Mouse (Mus musculus): ENCODE results near the gene Prss44.
"Not testable (repeated sequence)": the region's sequence is repeated elsewhere in the genome, so short reads cannot be mapped to it uniquely, and the experiment has no call there.

DNA sequence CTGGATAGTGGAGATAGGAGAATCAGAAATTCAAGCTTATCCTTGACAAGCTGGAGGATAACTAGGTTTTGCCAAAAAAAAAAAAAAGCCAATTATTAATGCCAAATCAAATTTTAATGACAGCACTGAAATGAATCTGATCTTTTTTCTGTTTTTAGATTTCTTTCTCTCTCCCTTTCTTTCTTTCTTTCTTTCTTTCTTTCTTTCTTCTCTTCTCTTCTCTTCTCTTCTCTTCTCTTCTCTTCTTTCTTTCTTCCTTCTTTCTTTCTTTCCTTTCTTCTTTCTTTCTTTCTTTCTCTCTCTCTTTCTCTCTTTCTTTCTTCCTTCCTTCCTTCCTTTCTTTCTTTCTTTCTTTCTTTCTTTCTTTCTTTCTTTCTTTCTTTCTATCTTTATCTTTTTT is 6.8 kb downstream of the Prss44 start:
- not testable (repeated sequence) for TF ChIP-seq CTCF (IDR thresholded peaks at IDR 0.05; ENCODE audit: borderline replicate concordance, insufficient read depth, low read depth, low read length); POLR2A (IDR thresholded peaks at IDR 0.05; ENCODE audit: borderline replicate concordance, insufficient read depth, low read length)

Measured in cerebellum, adult 2 months (tissue).